Mouse (Mus musculus) hindbrain, embryonic 16.5 days (tissue): ENCODE data around the gene Dusp9. TPM values are rescaled to one million over a fixed set of nuclear protein-coding genes. Genes with fewer than 3 reads are reported as not detected.

ENCODE experiments used
- ATAC-seq: fragments of 200-750 bp; cut with Nextera tagmentation; 2 replicates; pipeline ENCODE4 v1.8.0; 2017; ENCODE audit warnings: moderate TSS enrichment, moderate library complexity
- H3K27ac ChIP-seq: fragments of 300-500 bp; sonication (generic); 2 replicates; pipeline ENCODE4 v1.5.1; 2014; ENCODE audit warnings: low read depth, mild to moderate bottlenecking, control low read depth, low read length, moderate library complexity
- H3K27me3 ChIP-seq: fragments of 300-500 bp; sonication (generic); replicated peaks from 2 replicates; pipeline ENCODE4 v1.6.1; 2014; ENCODE audit warnings: low read length; ENCODE audit not compliant: control insufficient read depth, insufficient read depth
- H3K36me3 ChIP-seq: fragments of 300-500 bp; sonication (generic); 2 replicates; pipeline ENCODE4 v1.6.1; 2014; ENCODE audit warnings: mild to moderate bottlenecking, low read length, moderate library complexity, mixed read lengths; ENCODE audit not compliant: control insufficient read depth, insufficient read depth
- H3K4me1 ChIP-seq: fragments of 300-500 bp; sonication (generic); 2 replicates; pipeline ENCODE4 v1.6.1; 2014; ENCODE audit warnings: low read depth, low read length; ENCODE audit not compliant: control insufficient read depth, insufficient read depth
- H3K4me2 ChIP-seq: fragments of 300-500 bp; sonication (generic); 2 replicates; pipeline ENCODE4 v1.6.1; 2014; ENCODE audit warnings: mild to moderate bottlenecking, low read length, control low read depth, moderate library complexity
- H3K4me3 ChIP-seq: fragments of 300-500 bp; sonication (generic); 2 replicates; pipeline ENCODE4 v1.5.1; 2014; ENCODE audit warnings: mild to moderate bottlenecking, low read length, control low read depth, moderate library complexity
- H3K9ac ChIP-seq: fragments of 300-500 bp; sonication (generic); 2 replicates; pipeline ENCODE4 v1.6.1; 2014; ENCODE audit warnings: low read depth, mild to moderate bottlenecking, control low read depth, low read length, moderate library complexity
- H3K9me3 ChIP-seq: fragments of 300-500 bp; sonication (generic); 2 replicates; pipeline ENCODE4 v1.6.1; 2014; ENCODE audit warnings: mild to moderate bottlenecking, low read length, moderate library complexity; ENCODE audit not compliant: control insufficient read depth
- WGBS: fragments of 180-500 bp; shearing (Covaris S2); extraction: QIAGEN DNeasy Blood & Tissue Kit; methylation state at CpG from one replicate; pipeline ENCODE4 v1.1.7; 2014; 5-methylcytosine and 5-hydroxymethylcytosine counted together
- polyA plus RNA-seq: library from polyadenylated mRNA; unstranded; fragments of >200 nt; fragmentation: Nextera tagmentation; extraction: Ambion mirVana; gene quantifications from 2 replicates; pipeline ENCODE4 v1.2.1, GENCODE M21; 2015

The Dusp9 gene
- polyA plus RNA-seq, result 0.67 and 0.84 TPM in 2 replicates

- Histone ChIP-seq H3K9ac (0 out of 2 replicates have a peak within 1 kb of the TSS, but pooled peaks have one; percentile 11), H3K36me3 (no peaks in the 10 kb centered on the region), H3K27ac (no peak within 1 kb of the TSS), H3K27me3 (peaks cover 43% of the 10 kb centered on the region), H3K9me3 (no peaks in the 10 kb centered on the region), H3K4me3 (peak within 1 kb of the TSS; percentile 29), H3K4me1 (peaks cover 7% of the 10 kb centered on the region), H3K4me2 (peak within 1 kb of the TSS; percentile 53)
- peak; percentile 76 for ATAC-seq
- WGBS, result 21% methylated on average over 27 of the region's 28 CpGs
These were observed at the start of gene Dusp9 for GRCm38 (mm10) chrX:73639255-73639675. Gene Dusp9, plus strand, starts transcription at chrX:73639419.

GRCm38 (mm10) chrX:73593212-73593611 is 46.0 kb upstream of the Dusp9 start:
- no peak overlapping the region for H3K9ac ChIP-seq
- H3K4me2 ChIP-seq, result no peak overlapping the region
- ATAC-seq, result no peak
- no peak overlapping the region for H3K4me3 ChIP-seq
- H3K36me3 ChIP-seq, result no peaks in the 10 kb centered on the region
- no peaks in the 10 kb centered on the region for H3K27me3 ChIP-seq
- H3K9me3 ChIP-seq, result no peaks in the 10 kb centered on the region
- WGBS, result 32% methylated on average over 6 of the region's 6 CpGs
- no peaks in the 10 kb centered on the region for H3K4me1 ChIP-seq
- H3K27ac ChIP-seq, result no peak overlapping the region

GRCm38 (mm10) chrX:73594451-73595121 is 44.6 kb upstream of the Dusp9 start:
- Histone ChIP-seq H3K4me2 (no peak overlapping the region), H3K36me3 (no peaks in the 10 kb centered on the region), H3K4me3 (no peak overlapping the region), H3K27me3 (no peaks in the 10 kb centered on the region), H3K4me1 (no peaks in the 10 kb centered on the region), H3K27ac (no peak overlapping the region), H3K9me3 (no peaks in the 10 kb centered on the region), H3K9ac (no peak overlapping the region)
- ATAC-seq, result no peak
- WGBS, result 49% methylated on average over 12 of the region's 12 CpGs

GRCm38 (mm10) chrX:73595297-73595938 is 43.8 kb upstream of the Dusp9 start:
- Histone ChIP-seq H3K27ac (no peak overlapping the region), H3K9ac (no peak overlapping the region), H3K36me3 (no peaks in the 10 kb centered on the region), H3K4me2 (no peak overlapping the region), H3K4me3 (no peak overlapping the region), H3K4me1 (no peaks in the 10 kb centered on the region), H3K9me3 (no peaks in the 10 kb centered on the region), H3K27me3 (no peaks in the 10 kb centered on the region)
- no peak for ATAC-seq
- 62% methylated on average over 4 of the region's 4 CpGs for WGBS

GRCm38 (mm10) chrX:73601456-73601855 is 37.8 kb upstream of the Dusp9 start:
- H3K9me3 ChIP-seq, result no peaks in the 10 kb centered on the region
- H3K36me3 ChIP-seq, result no peaks in the 10 kb centered on the region
- no peak for ATAC-seq
- no peaks in the 10 kb centered on the region for H3K27me3 ChIP-seq
- no peak overlapping the region for H3K4me3 ChIP-seq
- 60% methylated on average over 1 of the region's 1 CpGs for WGBS
- H3K4me1 ChIP-seq, result no peaks in the 10 kb centered on the region
- H3K4me2 ChIP-seq, result no peak overlapping the region
- no peak overlapping the region for H3K9ac ChIP-seq
- H3K27ac ChIP-seq, result no peak overlapping the region

- H3K9ac ChIP-seq, result no peak overlapping the region
- no peaks in the 10 kb centered on the region for H3K9me3 ChIP-seq
- no peaks in the 10 kb centered on the region for H3K27me3 ChIP-seq
- no peak overlapping the region for H3K4me2 ChIP-seq
- ATAC-seq, result no peak
- no peaks in the 10 kb centered on the region for H3K4me1 ChIP-seq
- H3K36me3 ChIP-seq, result no peaks in the 10 kb centered on the region
- 65% methylated on average over 4 of the region's 4 CpGs for WGBS
- H3K27ac ChIP-seq, result no peak overlapping the region
- no peak overlapping the region for H3K4me3 ChIP-seq
These were observed 25.6 kb upstream of the Dusp9 start for GRCm38 (mm10) chrX:73613665-73614064.

GRCm38 (mm10) chrX:73615876-73616275 is 23.3 kb upstream of the Dusp9 start:
- Histone ChIP-seq H3K4me1 (no peaks in the 10 kb centered on the region), H3K27me3 (no peaks in the 10 kb centered on the region), H3K4me3 (no peak overlapping the region), H3K9me3 (no peaks in the 10 kb centered on the region), H3K36me3 (no peaks in the 10 kb centered on the region), H3K4me2 (no peak overlapping the region), H3K27ac (no peak overlapping the region), H3K9ac (no peak overlapping the region)
- WGBS, result 100% methylated on average over 1 of the region's 1 CpGs
- no peak for ATAC-seq

GRCm38 (mm10) chrX:73619401-73619800 is 19.8 kb upstream of the Dusp9 start:
- H3K4me1 ChIP-seq, result no peaks in the 10 kb centered on the region
- H3K4me2 ChIP-seq, result no peak overlapping the region
- H3K9ac ChIP-seq, result no peak overlapping the region
- H3K4me3 ChIP-seq, result no peak overlapping the region
- H3K27me3 ChIP-seq, result no peaks in the 10 kb centered on the region
- H3K27ac ChIP-seq, result no peak overlapping the region
- no peaks in the 10 kb centered on the region for H3K36me3 ChIP-seq
- H3K9me3 ChIP-seq, result no peaks in the 10 kb centered on the region
- no peak for ATAC-seq

- Histone ChIP-seq H3K4me2 (no peak overlapping the region), H3K36me3 (no peaks in the 10 kb centered on the region), H3K27me3 (no peaks in the 10 kb centered on the region), H3K4me1 (no peaks in the 10 kb centered on the region), H3K9me3 (no peaks in the 10 kb centered on the region), H3K4me3 (no peak overlapping the region), H3K27ac (no peak overlapping the region), H3K9ac (no peak overlapping the region)
- WGBS, result 93% methylated on average over 2 of the region's 2 CpGs
- no peak for ATAC-seq
These were observed 19.3 kb upstream of the Dusp9 start for GRCm38 (mm10) chrX:73619890-73620289.
